In the genomic region with DNA sequence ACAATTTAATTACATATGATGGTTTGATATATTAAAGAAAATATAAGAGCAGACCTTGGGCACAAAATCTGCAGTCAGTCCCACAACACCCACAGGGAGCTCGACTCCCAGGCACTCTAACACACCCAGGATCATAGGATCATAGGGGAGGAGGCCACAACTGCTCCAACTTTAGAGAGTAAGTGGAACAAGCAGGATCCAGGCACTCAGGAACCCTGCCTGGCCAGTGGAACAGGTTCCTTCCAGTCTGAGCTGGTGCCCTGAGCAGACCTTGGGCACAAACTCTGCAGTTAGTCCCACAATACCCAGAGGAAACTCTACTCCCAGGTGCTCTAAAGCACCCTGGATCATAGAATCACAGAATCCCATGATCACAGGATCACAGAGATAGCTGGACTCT, we compare ENCODE assay signal across 24 mouse cellular contexts. TPM values are rescaled to one million over a fixed set of nuclear protein-coding genes. Genes with fewer than 3 reads are reported as not detected.
"Had no signal": no experiment of that assay in that cellular context is flagged by ENCODE, and none has a peak within 500 bp of the region (broad histone marks: within the 10 kb centered on the region; RNA-seq: fewer than 3 reads in every experiment).

No protein-coding gene starts in this region.

- H3K4me1 ChIP-seq: intestine, embryonic 15.5 days; limb, embryonic 12.5 days; liver, embryonic 13.5 days; lung, embryonic 15.5 days; midbrain, embryonic 15.5 days; neural tube, embryonic 12.5 days had no signal

- H3K9me3 ChIP-seq: intestine, embryonic 15.5 days; limb, embryonic 12.5 days; liver, embryonic 13.5 days; lung, embryonic 15.5 days; midbrain, embryonic 15.5 days; neural tube, embryonic 12.5 days had no signal

- H3K9ac ChIP-seq: intestine, embryonic 15.5 days; limb, embryonic 12.5 days; liver, embryonic 13.5 days; liver, postnatal 0 days; lung, embryonic 15.5 days; midbrain, embryonic 15.5 days; neural tube, embryonic 12.5 days had no signal

- H3K27me3 ChIP-seq: intestine, embryonic 15.5 days; limb, embryonic 12.5 days; liver, embryonic 13.5 days; lung, embryonic 15.5 days; midbrain, embryonic 15.5 days; neural tube, embryonic 12.5 days had no signal

- DNase-seq: layer of hippocampus, adult 9-11 months; layer of hippocampus, postnatal 36 days; liver; liver, embryonic 13.5 days; liver, postnatal 0 days; lung, postnatal 14 days; retina, postnatal 1 day; right cerebral cortex, postnatal 4 days; spleen, adult 18-20 months; thymus, adult 18-20 months; thymus, postnatal 14 days had no signal

- ATAC-seq: intestine, embryonic 15.5 days; liver, postnatal 0 days; midbrain, embryonic 15.5 days had no signal

- H3K4me2 ChIP-seq: intestine, embryonic 15.5 days; limb, embryonic 12.5 days; liver, embryonic 13.5 days; lung, embryonic 15.5 days; midbrain, embryonic 11.5 days; midbrain, embryonic 15.5 days; neural tube, embryonic 12.5 days had no signal

- H3K36me3 ChIP-seq: intestine, embryonic 15.5 days; limb, embryonic 12.5 days; liver, embryonic 13.5 days; lung, embryonic 15.5 days; midbrain, embryonic 15.5 days; neural tube, embryonic 12.5 days had no signal

- H3K27ac ChIP-seq: intestine, embryonic 15.5 days; limb, embryonic 12.5 days; liver, embryonic 13.5 days; lung, embryonic 15.5 days; macrophage; midbrain, embryonic 15.5 days; neural tube, embryonic 12.5 days had no signal

- H3K4me3 ChIP-seq: intestine, embryonic 15.5 days; limb, embryonic 12.5 days; liver, embryonic 13.5 days; lung, embryonic 15.5 days; megakaryocyte, embryonic 14.5 days; midbrain, embryonic 15.5 days; neural tube, embryonic 12.5 days had no signal

RNA-seq across cellular contexts. Expression of a gene that starts 11.2 kb away (rescaled TPM):
- total RNA-seq: layer of hippocampus, adult 18-20 months; layer of hippocampus, postnatal 36 days; left cerebral cortex, adult 8-10 months; left cerebral cortex, postnatal 36 days; monocyte, adult 5-6 weeks had no signal
- polyA plus RNA-seq: intestine, embryonic 15.5 days; limb, embryonic 12.5 days; liver, embryonic 13.5 days; liver, postnatal 0 days; lung, embryonic 15.5 days; macrophage; midbrain, embryonic 11.5 days; midbrain, embryonic 15.5 days; neural tube, embryonic 12.5 days; stomach, embryonic 14.5 days had no signal

RNA-seq across cellular contexts. Expression of a gene that starts 21.2 kb away (rescaled TPM):
- total RNA-seq: layer of hippocampus, adult 18-20 months; layer of hippocampus, postnatal 36 days; left cerebral cortex, adult 8-10 months; left cerebral cortex, postnatal 36 days; monocyte, adult 5-6 weeks had no signal
- polyA plus RNA-seq: intestine, embryonic 15.5 days; limb, embryonic 12.5 days; liver, embryonic 13.5 days; liver, postnatal 0 days; lung, embryonic 15.5 days; macrophage; midbrain, embryonic 11.5 days; midbrain, embryonic 15.5 days; neural tube, embryonic 12.5 days; stomach, embryonic 14.5 days had no signal

RNA-seq across cellular contexts. Expression of a gene that starts 21.3 kb away (rescaled TPM):
- total RNA-seq: layer of hippocampus, adult 18-20 months; layer of hippocampus, postnatal 36 days; left cerebral cortex, adult 8-10 months; left cerebral cortex, postnatal 36 days; monocyte, adult 5-6 weeks had no signal
- polyA plus RNA-seq: intestine, embryonic 15.5 days; limb, embryonic 12.5 days; liver, embryonic 13.5 days; liver, postnatal 0 days; lung, embryonic 15.5 days; macrophage; midbrain, embryonic 11.5 days; midbrain, embryonic 15.5 days; neural tube, embryonic 12.5 days; stomach, embryonic 14.5 days had no signal

RNA-seq across cellular contexts. Expression of a gene that starts 28.3 kb away (rescaled TPM):
- total RNA-seq: layer of hippocampus, adult 18-20 months; layer of hippocampus, postnatal 36 days; left cerebral cortex, adult 8-10 months; left cerebral cortex, postnatal 36 days; monocyte, adult 5-6 weeks had no signal
- polyA plus RNA-seq: intestine, embryonic 15.5 days; limb, embryonic 12.5 days; liver, embryonic 13.5 days; liver, postnatal 0 days; lung, embryonic 15.5 days; macrophage; midbrain, embryonic 11.5 days; midbrain, embryonic 15.5 days; neural tube, embryonic 12.5 days; stomach, embryonic 14.5 days had no signal

RNA-seq across cellular contexts. Expression of a gene that starts 35.7 kb away (rescaled TPM):
- total RNA-seq: layer of hippocampus, adult 18-20 months; layer of hippocampus, postnatal 36 days; left cerebral cortex, adult 8-10 months; left cerebral cortex, postnatal 36 days; monocyte, adult 5-6 weeks had no signal
- polyA plus RNA-seq: intestine, embryonic 15.5 days; limb, embryonic 12.5 days; liver, embryonic 13.5 days; liver, postnatal 0 days; lung, embryonic 15.5 days; macrophage; midbrain, embryonic 11.5 days; midbrain, embryonic 15.5 days; neural tube, embryonic 12.5 days; stomach, embryonic 14.5 days had no signal
